Mouse (Mus musculus) small intestine, adult 2 months (tissue): ENCODE results near the gene Iqsec2.

ENCODE experiments used
- CTCF ChIP-seq: fragments of 200-500 bp; IDR thresholded peaks from 2 replicates; pipeline ENCODE4 v1.5.1; 2012; ENCODE audit warnings: low read depth, mild to moderate bottlenecking, control low read depth, inconsistent platforms, low read length, moderate library complexity, mixed read lengths; ENCODE audit not compliant: insufficient replicate concordance, insufficient read length; ENCODE audit errors: extremely low read depth
- POLR2A ChIP-seq: fragments of 200-500 bp; IDR thresholded peaks from 2 replicates; pipeline ENCODE4 v1.6.1; 2012; ENCODE audit warnings: low read depth, mild to moderate bottlenecking, control low read depth, inconsistent platforms, low read length, moderate library complexity

DNA sequence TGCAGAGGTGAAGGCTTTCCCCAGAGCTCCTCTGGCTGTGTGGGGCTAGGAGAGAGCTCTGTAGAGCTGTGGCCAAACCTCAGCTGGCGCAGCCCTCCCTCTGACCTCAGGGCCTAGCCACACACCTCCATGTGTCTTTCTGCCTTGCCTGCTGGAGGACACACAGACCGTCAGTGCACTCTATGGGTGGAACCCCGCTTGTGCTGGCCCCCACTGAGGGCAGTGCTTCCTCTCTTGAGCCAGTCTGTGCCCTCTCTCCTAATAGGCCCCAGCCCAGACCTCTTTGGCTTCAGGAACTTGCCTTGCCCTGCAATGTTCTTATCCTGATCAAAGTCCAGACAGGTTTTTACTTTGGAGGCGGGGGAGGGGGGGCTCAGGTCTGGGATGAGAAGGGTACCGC is 80.2 kb downstream of the Iqsec2 start:
- no peak for TF ChIP-seq POLR2A
- TF ChIP-seq CTCF, result no peak
